In genomic region chr7:81788536-81788935, GRCm38 (mm10) we compare ENCODE assay signal across 8 mouse cellular contexts. TPM values are rescaled to one million over a fixed set of nuclear protein-coding genes. Genes with fewer than 3 reads are reported as not detected.
DNase-seq lines count a peak whose midpoint lies in the region; ATAC-seq and TF ChIP-seq lines count a peak whose summit lies in the region.

No protein-coding gene starts in this region.

- ATAC-seq in hindbrain, embryonic 14.5 days (ENCODE audit: low FRiP score): peak; percentile 49
- peak; percentile 44; the same call in 1 of the 2 replicates for ATAC-seq in liver, embryonic 16.5 days (ENCODE audit: low read depth)

- H3K4me1 ChIP-seq in lung, adult 2 months (ENCODE audit: control insufficient read depth, insufficient read depth, low read length): peaks cover 4% of the 10 kb centered on the region; the same call in 1 of the 2 replicates
- H3K4me1 ChIP-seq in embryonic facial prominence, embryonic 10.5 days: peaks cover 15% of the 10 kb centered on the region
- peaks cover 15% of the 10 kb centered on the region for H3K4me1 ChIP-seq in hindbrain, embryonic 14.5 days (replicated peaks; ENCODE audit: control insufficient read depth, insufficient read depth, low read length)
- peaks cover 11% of the 10 kb centered on the region for H3K4me1 ChIP-seq in liver, embryonic 16.5 days (ENCODE audit: control insufficient read depth, low read depth, low read length)

- TF ChIP-seq POLR2A in lung, adult 2 months (IDR thresholded peaks at IDR 0.05; ENCODE audit: borderline replicate concordance, extremely low read depth, low read depth, low read length): no peak

- no peak for TF ChIP-seq CTCF in lung, adult 2 months (IDR thresholded peaks at IDR 0.05; ENCODE audit: insufficient read depth, low read length)

- peak overlapping the region; percentile 81 for H3K9ac ChIP-seq in hindbrain, embryonic 14.5 days
- H3K9ac ChIP-seq in liver, embryonic 16.5 days (ENCODE audit: low read depth, low read length): peak overlapping the region; percentile 81

- H3K36me3 ChIP-seq in embryonic facial prominence, embryonic 10.5 days (replicated peaks): peaks cover 40% of the 10 kb centered on the region
- H3K36me3 ChIP-seq in hindbrain, embryonic 14.5 days (replicated peaks; ENCODE audit: control insufficient read depth, insufficient read depth): peaks cover 18% of the 10 kb centered on the region
- peaks cover 4% of the 10 kb centered on the region; the same call in 1 of the 2 replicates for H3K36me3 ChIP-seq in liver, embryonic 16.5 days (ENCODE audit: control insufficient read depth, insufficient read depth)

- H3K9me3 ChIP-seq in embryonic facial prominence, embryonic 10.5 days: no peaks in the 10 kb centered on the region
- no peaks in the 10 kb centered on the region for H3K9me3 ChIP-seq in hindbrain, embryonic 14.5 days (ENCODE audit: control insufficient read depth, low read length)
- no peaks in the 10 kb centered on the region for H3K9me3 ChIP-seq in liver, embryonic 16.5 days (replicated peaks; ENCODE audit: control insufficient read depth, low read length)

- no peaks in the 10 kb centered on the region for H3K27me3 ChIP-seq in embryonic facial prominence, embryonic 10.5 days (replicated peaks; ENCODE audit: low read depth, poor library complexity, severe bottlenecking)
- H3K27me3 ChIP-seq in hindbrain, embryonic 14.5 days (ENCODE audit: control insufficient read depth, insufficient read depth, low read length): no peaks in the 10 kb centered on the region
- no peaks in the 10 kb centered on the region; the same call in 1 of the 2 replicates for H3K27me3 ChIP-seq in liver, embryonic 16.5 days (ENCODE audit: control insufficient read depth, insufficient read depth, low read depth, low read length)

- no peak for DNase-seq in lung, adult 2 months
- DNase-seq in lung, postnatal 14 days: no peak
- peak; percentile 39 for DNase-seq in ZHBTc4 (ENCODE audit: low read depth, low spot score)
- DNase-seq in embryonic facial prominence, embryonic 10.5 days (ENCODE audit: low spot score): peak; percentile 21
- no peak for DNase-seq in hindbrain, embryonic 14.5 days (ENCODE audit: low spot score)
- peak; percentile 49 for DNase-seq in testis, postnatal 10 days (ENCODE audit: low spot score)
- no peak for DNase-seq in layer of hippocampus, postnatal 25 days (ENCODE audit: extremely low spot score in 1 of 2, low spot score in 1 of 2)

- peak overlapping the region; percentile 52 for H3K4me2 ChIP-seq in hindbrain, embryonic 14.5 days (replicated peaks)
- H3K4me2 ChIP-seq in liver, embryonic 16.5 days (ENCODE audit: low read depth, low read length): peak overlapping the region; percentile 84

- peak overlapping the region; percentile 93 for H3K27ac ChIP-seq in embryonic facial prominence, embryonic 10.5 days (replicated peaks)
- peak overlapping the region; percentile 99 for H3K27ac ChIP-seq in hindbrain, embryonic 14.5 days
- H3K27ac ChIP-seq in liver, embryonic 16.5 days (ENCODE audit: low read length): peak overlapping the region; percentile 95

- 3% methylated on average over 5 of the region's 5 CpGs for WGBS in lung, adult 2 months
- WGBS in embryonic facial prominence, embryonic 10.5 days: 7% methylated on average over 5 of the region's 5 CpGs
- 4% methylated on average over 5 of the region's 5 CpGs for WGBS in hindbrain, embryonic 14.5 days
- 4% methylated on average over 5 of the region's 5 CpGs for WGBS in liver, embryonic 16.5 days (ENCODE audit: insufficient replicate concordance)

- peak overlapping the region; percentile 79 for H3K4me3 ChIP-seq in lung, adult 2 months (replicated peaks; ENCODE audit: extremely low read depth, low read depth, low read length)
- peak overlapping the region; percentile 68 for H3K4me3 ChIP-seq in embryonic facial prominence, embryonic 10.5 days
- peak overlapping the region; percentile 55 for H3K4me3 ChIP-seq in hindbrain, embryonic 14.5 days (replicated peaks; ENCODE audit: low read length)
- H3K4me3 ChIP-seq in liver, embryonic 16.5 days (ENCODE audit: low read depth, low read length): peak overlapping the region; percentile 79

RNA-seq across cellular contexts. Expression of gene 3110040N11Rik, which starts 0.7 kb away (rescaled TPM):
- polyA plus RNA-seq in lung, adult 2 months (2012; rRNA removed): 12.4 and 17.5 TPM in 2 replicates
- 42.6 and 50.2 TPM in 2 replicates for polyA plus RNA-seq in embryonic facial prominence, embryonic 10.5 days (2016; fragmentation: Nextera tagmentation; extraction: Ambion mirVana)
- 43.3 and 45.5 TPM in 2 replicates for polyA plus RNA-seq in hindbrain, embryonic 14.5 days (2014; fragmentation: Nextera tagmentation; extraction: Ambion mirVana)
- polyA plus RNA-seq in liver, embryonic 16.5 days (2015; fragmentation: Nextera tagmentation; extraction: Ambion mirVana): 19.0 and 19.2 TPM in 2 replicates
- 10 to 100 TPM; 30.6 to 33.1 TPM for total RNA-seq in layer of hippocampus, postnatal 25 days (2021)

RNA-seq across cellular contexts. Expression of gene Ramac, which starts 25.8 kb away (rescaled TPM):
- 7.6 and 13.6 TPM in 2 replicates for polyA plus RNA-seq in lung, adult 2 months (2012; rRNA removed)
- 127 and 130 TPM in 2 replicates for polyA plus RNA-seq in embryonic facial prominence, embryonic 10.5 days (2016; fragmentation: Nextera tagmentation; extraction: Ambion mirVana)
- 127 and 137 TPM in 2 replicates for polyA plus RNA-seq in hindbrain, embryonic 14.5 days (2014; fragmentation: Nextera tagmentation; extraction: Ambion mirVana)
- polyA plus RNA-seq in liver, embryonic 16.5 days (2015; fragmentation: Nextera tagmentation; extraction: Ambion mirVana): 52.9 and 62.2 TPM in 2 replicates
- 10 to 100 TPM; 66.2 to 74.1 TPM for total RNA-seq in layer of hippocampus, postnatal 25 days (2021)

RNA-seq across cellular contexts. Expression of gene Btbd1, which starts 40.7 kb away (rescaled TPM):
- 27.4 and 28.7 TPM in 2 replicates for polyA plus RNA-seq in lung, adult 2 months (2012; rRNA removed)
- 56.2 and 58.9 TPM in 2 replicates for polyA plus RNA-seq in embryonic facial prominence, embryonic 10.5 days (2016; fragmentation: Nextera tagmentation; extraction: Ambion mirVana)
- polyA plus RNA-seq in hindbrain, embryonic 14.5 days (2014; fragmentation: Nextera tagmentation; extraction: Ambion mirVana): 132 and 145 TPM in 2 replicates
- 13.5 and 14.0 TPM in 2 replicates for polyA plus RNA-seq in liver, embryonic 16.5 days (2015; fragmentation: Nextera tagmentation; extraction: Ambion mirVana)
- total RNA-seq in layer of hippocampus, postnatal 25 days (2021): 100 to 1,000 TPM; 102 to 109 TPM

Comparison
In these comparisons a context has a peak if more than half of its experiments do, and no peak if none do; other contexts are left out.
1. DNase-seq: peak in ZHBTc4 (single experiment), embryonic facial prominence, embryonic 10.5 days (single experiment) and testis, postnatal 10 days (single experiment); none in lung, adult 2 months (single experiment), lung, postnatal 14 days (single experiment), hindbrain, embryonic 14.5 days (single experiment) and layer of hippocampus, postnatal 25 days (0 of 2).
2. Peak in every context shown above with its lines, with median percentiles within 50 percentile points of each other: H3K4me3 ChIP-seq and H3K27ac ChIP-seq.